In the genomic region with DNA sequence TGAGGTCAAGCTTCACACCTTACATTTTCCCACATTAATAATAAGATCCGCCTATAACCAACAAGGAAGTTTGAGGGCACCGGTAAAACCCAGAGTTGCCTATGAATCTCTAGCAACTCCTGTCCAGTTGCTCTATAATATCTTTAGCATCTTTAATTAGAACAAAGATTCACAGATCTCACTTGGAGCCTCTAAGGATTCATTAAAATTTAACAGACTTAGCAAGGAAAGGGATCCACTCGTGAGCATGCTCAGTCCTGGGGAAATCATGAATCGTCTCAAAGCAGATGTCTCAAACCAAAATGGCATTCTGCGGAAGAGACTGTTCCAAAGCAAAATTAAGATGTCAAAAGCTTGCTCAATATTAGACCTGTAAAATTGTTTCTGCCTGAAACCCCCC, we compare ENCODE assay signal across 18 mouse cellular contexts.
"Had no signal": no experiment of that assay in that cellular context is flagged by ENCODE, and none has a peak within 500 bp of the region (broad histone marks: within the 10 kb centered on the region; RNA-seq: fewer than 3 reads in every experiment).

No protein-coding gene starts in this region.

- H3K36me3 ChIP-seq: midbrain, embryonic 10.5 days; midbrain, embryonic 12.5 days; neural tube, embryonic 13.5 days; neural tube, embryonic 15.5 days had no signal

- H3K4me2 ChIP-seq: lung, embryonic 14.5 days; midbrain, embryonic 12.5 days; neural tube, embryonic 13.5 days; neural tube, embryonic 15.5 days had no signal

- H3K4me3 ChIP-seq: midbrain, embryonic 10.5 days; midbrain, embryonic 12.5 days; myocyte; neural tube, embryonic 13.5 days; neural tube, embryonic 15.5 days had no signal

- H3K9me3 ChIP-seq: midbrain, embryonic 10.5 days; midbrain, embryonic 12.5 days; neural tube, embryonic 13.5 days; neural tube, embryonic 15.5 days had no signal

- DNase-seq: lung, embryonic 14.5 days; lung, postnatal 10 days; lung, postnatal 4 days; midbrain, embryonic 14.5 days; retina, postnatal 1 day; right cerebral cortex, adult 18-20 months; right cerebral cortex, postnatal 25 days; right cerebral cortex, postnatal 4 days; spleen, adult 18-20 months; thymus, adult 18-20 months; thymus, postnatal 14 days; thymus, postnatal 36 days had no signal

- H3K27ac ChIP-seq: midbrain, embryonic 10.5 days; midbrain, embryonic 12.5 days; neural tube, embryonic 13.5 days; neural tube, embryonic 15.5 days had no signal

- H3K27me3 ChIP-seq: midbrain, embryonic 12.5 days; neural tube, embryonic 13.5 days; neural tube, embryonic 15.5 days had no signal

- H3K9ac ChIP-seq: lung, embryonic 14.5 days; midbrain, embryonic 12.5 days; neural tube, embryonic 13.5 days; neural tube, embryonic 15.5 days had no signal

- H3K4me1 ChIP-seq: midbrain, embryonic 10.5 days; midbrain, embryonic 12.5 days; neural tube, embryonic 13.5 days; neural tube, embryonic 15.5 days had no signal

- ATAC-seq: midbrain, embryonic 16.5 days had no signal
